ENCODE assay signal across 25 mouse cellular contexts in the genomic region with DNA sequence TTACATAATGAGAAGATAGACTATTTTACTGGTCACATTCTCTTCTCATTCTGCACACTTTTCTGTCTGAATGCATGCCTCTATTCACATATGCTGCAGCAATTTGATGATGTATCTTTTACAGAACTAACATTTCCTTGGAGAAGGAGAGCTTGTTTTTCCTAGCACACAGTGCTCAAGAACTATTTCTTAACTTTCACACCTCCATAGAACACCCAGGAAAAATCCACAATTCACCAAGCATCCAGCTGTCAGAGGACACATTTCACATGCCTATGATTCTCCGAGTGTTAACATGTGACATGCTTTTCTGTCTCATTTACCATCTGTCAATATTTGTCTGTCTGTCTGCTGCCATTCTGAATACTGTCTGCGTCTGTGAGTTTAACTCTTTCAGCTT. TPM values are rescaled to one million over a fixed set of nuclear protein-coding genes. Genes with fewer than 3 reads are reported as not detected.
DNase-seq lines count a peak whose midpoint lies in the region; ATAC-seq and TF ChIP-seq lines count a peak whose summit lies in the region.
"Had no signal": no experiment of that assay in that cellular context is flagged by ENCODE, and none has a peak within 500 bp of the region (broad histone marks: within the 10 kb centered on the region; RNA-seq: fewer than 3 reads in every experiment).

No protein-coding gene starts in this region.

- H3K4me3 ChIP-seq in limb, embryonic 10.5 days = no peak overlapping the region
- H3K4me3 ChIP-seq: forebrain, embryonic 12.5 days; heart, adult 2 months; heart, embryonic 10.5 days; heart, embryonic 13.5 days had no signal

- H3K27me3 ChIP-seq in limb, embryonic 10.5 days (ENCODE audit: low read depth, poor library complexity, severe bottlenecking) = no peaks in the 10 kb centered on the region
- H3K27me3 ChIP-seq: forebrain, embryonic 12.5 days; heart, embryonic 13.5 days had no signal

- DNase-seq in frontal cortex, postnatal 25 days (ENCODE audit: low spot score in 2 of 2) = no peak
- peak; percentile 14 to 23 for DNase-seq in left cerebral cortex, adult 9 months (ENCODE audit: low spot score in 2 of 2)
- no peak for DNase-seq in left cerebral cortex, postnatal 10 days (ENCODE audit: extremely low spot score in 1 of 2, low spot score in 2 of 2)
- peak; percentile 68 for DNase-seq in brain, adult 2 months (ENCODE audit: low read depth, low spot score)
- DNase-seq in brain, embryonic 14.5 days (ENCODE audit: low read depth) = peak; percentile 16
- DNase-seq in limb, embryonic 10.5 days (ENCODE audit: low spot score) = no peak
- DNase-seq: adrenal gland, adult 2 months; adrenal gland, postnatal 14 days; cerebellum, adult 18-20 months; cerebellum, adult 9-10 months; cerebellum, postnatal 14 days; gastrocnemius, postnatal 25 days; heart, adult 2 months; heart, postnatal 14 days; heart, postnatal 4 days had no signal

- no peak overlapping the region for H3K27ac ChIP-seq in limb, embryonic 10.5 days
- H3K27ac ChIP-seq: forebrain, embryonic 12.5 days; heart, adult 2 months; heart, embryonic 10.5 days; heart, embryonic 13.5 days; hindbrain, embryonic 14.5 days; hindbrain, postnatal 0 days had no signal

- TF ChIP-seq POLR2A in brain, embryonic 14.5 days (IDR thresholded peaks at IDR 0.05; ENCODE audit: borderline replicate concordance, extremely low read depth, insufficient read depth, insufficient read length, poor library complexity, severe bottlenecking) = no peak

- H3K36me3 ChIP-seq in limb, embryonic 10.5 days = no peaks in the 10 kb centered on the region
- H3K36me3 ChIP-seq: forebrain, embryonic 12.5 days; heart, embryonic 10.5 days; heart, embryonic 13.5 days had no signal

- intact Hi-C loops in left cerebral cortex, postnatal 10 days (cut with DNase I) = no loop called here

- no peaks in the 10 kb centered on the region for H3K4me1 ChIP-seq in limb, embryonic 10.5 days
- H3K4me1 ChIP-seq: forebrain, embryonic 12.5 days; heart, embryonic 10.5 days; heart, embryonic 13.5 days had no signal

- H3K9me3 ChIP-seq in limb, embryonic 10.5 days (replicated peaks) = no peaks in the 10 kb centered on the region
- H3K9me3 ChIP-seq: forebrain, embryonic 12.5 days; heart, embryonic 10.5 days; heart, embryonic 13.5 days had no signal

- 81% methylated on average over 2 of the region's 2 CpGs for WGBS in limb, embryonic 10.5 days

- no peak for TF ChIP-seq CTCF in brain, embryonic 14.5 days (IDR thresholded peaks at IDR 0.05; ENCODE audit: borderline replicate concordance, extremely low read depth, insufficient read depth, insufficient read length)

- ATAC-seq in frontal cortex, adult (ENCODE audit: low TSS enrichment) = peak; percentile 99
- ATAC-seq: CD4-positive, CD25-positive, alpha-beta regulatory T cell, adult 4 months; forebrain, embryonic 16.5 days; hindbrain, postnatal 0 days; inflammation-experienced regulatory T-cells, adult 6 months had no signal

RNA-seq across cellular contexts. Expression of a gene that starts 21.1 kb away (rescaled TPM):
- 10 to 100 TPM; 21.7 to 27.8 TPM for total RNA-seq in left cerebral cortex, postnatal 10 days (2021)
- 3.7 and 8.0 TPM in 2 replicates for polyA plus RNA-seq in brain, embryonic 14.5 days (2012; rRNA removed)
- polyA plus RNA-seq in limb, embryonic 10.5 days (2016; fragmentation: Nextera tagmentation; extraction: Ambion mirVana) = 0.54 and 1.2 TPM in 2 replicates
- total RNA-seq: granulocyte monocyte progenitor cell, adult 5-6 weeks had no signal

RNA-seq across cellular contexts. Expression of a gene that starts 39.7 kb away (rescaled TPM):
- 10 to 100 TPM; 12.3 to 12.5 TPM for total RNA-seq in left cerebral cortex, postnatal 10 days (2021)
- 15.7 and 15.9 TPM in 2 replicates for polyA plus RNA-seq in brain, embryonic 14.5 days (2012; rRNA removed)
- 25.4 and 30.6 TPM in 2 replicates for polyA plus RNA-seq in limb, embryonic 10.5 days (2016; fragmentation: Nextera tagmentation; extraction: Ambion mirVana)

Comparison
In these comparisons a context has a peak if more than half of its experiments do, and no peak if none do; other contexts are left out.
1. DNase-seq: peak in left cerebral cortex, adult 9 months (2 of 2), brain, adult 2 months (single experiment) and brain, embryonic 14.5 days (single experiment); none in frontal cortex, postnatal 25 days (0 of 2), left cerebral cortex, postnatal 10 days (0 of 2) and limb, embryonic 10.5 days (single experiment).